Mouse (Mus musculus): Measurements from ENCODE around the gene Ubox5.
"Not testable (repeated sequence)": the region's sequence is repeated elsewhere in the genome, so short reads cannot be mapped to it uniquely, and the experiment has no call there.

Gene Ubox5

GRCm38 (mm10) chr2:130629839-130630203 is at the start of gene Ubox5, which contains the start of gene Fastkd5:
Gene Ubox5 (minus strand): TSS chr2:130630038.
Gene Fastkd5 (minus strand): TSS chr2:130630027.
- peak; percentile 87 to 96 for DNase-seq (ENCODE audit: low spot score in 2 of 2)

GRCm38 (mm10) chr2:130679154-130679553 is 49.3 kb upstream of the Ubox5 start:
- no peak for DNase-seq (ENCODE audit: low spot score in 2 of 2)

- DNase-seq (ENCODE audit: low spot score in 2 of 2) = no peak
Measured at GRCm38 (mm10) chr2:130677211-130677610, 47.4 kb upstream of the Ubox5 start.

GRCm38 (mm10) chr2:130667559-130667958 is 37.7 kb upstream of the Ubox5 start, which contains the start of gene Itpa:
Gene Itpa (plus strand): TSS chr2:130667610.
- peak; percentile 87 to 90 for DNase-seq (ENCODE audit: low spot score in 2 of 2)

DNA sequence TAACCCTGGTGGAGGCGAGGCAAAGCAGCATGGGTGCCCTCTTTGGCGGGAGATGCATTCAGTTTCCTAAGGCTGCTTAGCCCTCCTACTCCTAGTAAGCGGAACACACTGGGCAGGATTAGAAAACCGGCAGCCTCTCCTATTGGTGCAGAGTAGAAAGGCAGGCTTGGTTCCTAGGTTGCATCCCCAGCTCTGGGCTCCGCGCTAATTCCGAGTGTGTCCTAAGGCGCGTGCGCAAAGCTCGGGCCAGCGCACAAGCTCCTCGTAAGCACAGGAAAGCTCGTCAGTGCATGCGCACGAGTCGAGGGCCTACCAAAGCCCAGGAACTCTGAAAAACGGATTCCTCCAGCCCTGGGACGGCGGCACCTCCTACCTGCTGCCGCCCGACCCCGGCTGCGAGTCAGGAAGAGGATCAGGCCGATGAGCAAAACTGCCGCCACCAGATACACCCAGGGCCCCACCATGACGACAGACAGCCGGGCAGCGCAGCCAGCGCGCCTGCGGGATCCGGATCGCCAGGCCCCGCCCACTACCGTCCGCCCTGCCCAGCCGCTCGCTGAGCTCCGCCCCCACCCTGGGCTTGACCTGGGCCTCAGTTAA is 34.4 kb upstream of the Ubox5 start, which contains the start of gene Ddrgk1:
Gene Ddrgk1 (minus strand): TSS at position 558 of the 600 bp plus-strand sequence.
- peak; percentile 94 to 96 for DNase-seq (ENCODE audit: low spot score in 2 of 2)

GRCm38 (mm10) chr2:130663342-130663741 is 33.5 kb upstream of the Ubox5 start:
- DNase-seq (ENCODE audit: low spot score in 2 of 2) = no peak

GRCm38 (mm10) chr2:130658530-130658929 is 28.7 kb upstream of the Ubox5 start:
- no peak for DNase-seq (ENCODE audit: low spot score in 2 of 2)

DNA sequence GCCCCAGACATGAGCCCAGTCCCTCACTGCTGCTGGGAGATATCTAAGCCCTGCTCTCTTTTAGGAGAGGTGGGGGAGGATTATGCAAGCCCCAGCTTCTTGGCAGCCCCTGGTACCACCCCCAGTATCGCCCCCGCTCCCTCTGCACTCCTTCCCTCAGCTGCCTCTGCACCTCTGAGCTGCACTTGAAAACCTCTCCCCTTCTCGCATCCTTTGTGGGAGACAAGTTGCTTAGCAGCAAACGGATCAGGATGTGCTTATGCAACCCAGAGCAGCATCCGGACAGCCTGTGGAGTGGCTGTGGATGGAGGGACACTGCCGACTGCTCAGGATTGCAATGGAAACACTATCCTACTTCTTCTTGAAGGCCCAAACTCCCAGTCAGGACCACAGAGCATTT is 27.7 kb upstream of the Ubox5 start:
- no peak for DNase-seq (ENCODE audit: low spot score in 2 of 2)

DNA sequence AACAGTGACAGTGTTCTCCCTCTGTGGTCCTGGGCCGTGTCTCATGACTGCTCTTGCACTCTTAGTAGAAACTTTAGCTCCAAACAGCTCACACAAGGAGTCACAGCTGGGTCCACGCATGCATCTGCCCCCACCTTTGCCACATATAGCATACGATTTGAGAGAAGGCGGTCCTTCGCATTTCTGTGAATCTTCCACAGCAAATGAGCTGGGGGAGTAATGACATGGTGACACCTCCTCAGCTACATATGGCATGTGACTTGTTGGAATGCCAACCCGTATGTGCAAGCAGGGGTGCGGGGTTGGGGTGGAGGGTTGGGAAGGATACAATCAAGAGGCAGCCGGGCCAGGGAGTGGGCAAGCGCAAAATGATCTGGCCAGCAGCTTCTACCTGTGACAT is 26.7 kb upstream of the Ubox5 start:
- DNase-seq (ENCODE audit: low spot score in 2 of 2) = no peak

- no peak for DNase-seq (ENCODE audit: low spot score in 2 of 2)
Measured at GRCm38 (mm10) chr2:130655660-130656339, 26.0 kb upstream of the Ubox5 start.

DNA sequence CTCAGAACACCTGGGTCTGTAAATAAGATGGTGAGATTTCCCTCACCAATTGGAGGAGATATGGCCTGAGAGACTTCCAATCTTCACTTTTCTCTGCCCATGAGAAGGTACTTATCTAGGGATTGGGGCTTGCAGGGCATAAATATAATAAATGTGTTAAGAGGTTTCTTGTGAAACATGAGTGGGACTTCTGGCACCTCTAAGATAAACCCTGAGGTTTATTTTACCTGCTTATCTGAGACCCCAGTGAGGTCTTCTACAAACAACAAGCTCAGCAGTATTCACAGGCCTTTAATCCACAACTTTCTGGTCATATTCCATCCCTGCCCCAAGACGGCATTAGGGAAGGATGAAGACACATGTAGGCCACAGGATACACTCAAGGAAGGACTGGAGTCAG is 23.9 kb upstream of the Ubox5 start:
- DNase-seq (ENCODE audit: low spot score in 2 of 2) = no peak

- DNase-seq (ENCODE audit: low spot score in 2 of 2) = no peak
Measured at GRCm38 (mm10) chr2:130653303-130653702, 23.5 kb upstream of the Ubox5 start.

DNA sequence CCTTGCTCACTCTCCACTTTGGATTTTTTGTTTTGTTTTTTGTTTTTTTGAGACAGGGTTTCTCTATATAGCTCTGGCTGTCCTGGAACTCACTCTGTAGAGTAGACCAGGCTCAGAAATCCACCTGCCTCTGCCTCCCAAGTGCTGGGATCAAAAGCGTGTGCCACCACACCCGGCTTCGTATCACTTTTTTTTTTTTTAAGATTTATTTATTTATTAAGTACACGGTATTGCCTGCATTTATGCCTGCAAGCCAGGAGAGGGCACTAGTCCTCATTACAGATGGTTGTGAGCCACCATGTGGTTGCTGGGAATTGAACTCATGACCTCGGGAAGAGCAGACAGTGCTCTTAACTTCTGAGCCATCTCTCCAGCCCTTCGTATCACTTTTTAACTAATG is 19.2 kb upstream of the Ubox5 start:
- DNase-seq (ENCODE audit: low spot score in 2 of 2) = not testable (repeated sequence)

GRCm38 (mm10) chr2:130645198-130645597 is 15.4 kb upstream of the Ubox5 start:
- DNase-seq (ENCODE audit: low spot score in 2 of 2) = no peak

DNA sequence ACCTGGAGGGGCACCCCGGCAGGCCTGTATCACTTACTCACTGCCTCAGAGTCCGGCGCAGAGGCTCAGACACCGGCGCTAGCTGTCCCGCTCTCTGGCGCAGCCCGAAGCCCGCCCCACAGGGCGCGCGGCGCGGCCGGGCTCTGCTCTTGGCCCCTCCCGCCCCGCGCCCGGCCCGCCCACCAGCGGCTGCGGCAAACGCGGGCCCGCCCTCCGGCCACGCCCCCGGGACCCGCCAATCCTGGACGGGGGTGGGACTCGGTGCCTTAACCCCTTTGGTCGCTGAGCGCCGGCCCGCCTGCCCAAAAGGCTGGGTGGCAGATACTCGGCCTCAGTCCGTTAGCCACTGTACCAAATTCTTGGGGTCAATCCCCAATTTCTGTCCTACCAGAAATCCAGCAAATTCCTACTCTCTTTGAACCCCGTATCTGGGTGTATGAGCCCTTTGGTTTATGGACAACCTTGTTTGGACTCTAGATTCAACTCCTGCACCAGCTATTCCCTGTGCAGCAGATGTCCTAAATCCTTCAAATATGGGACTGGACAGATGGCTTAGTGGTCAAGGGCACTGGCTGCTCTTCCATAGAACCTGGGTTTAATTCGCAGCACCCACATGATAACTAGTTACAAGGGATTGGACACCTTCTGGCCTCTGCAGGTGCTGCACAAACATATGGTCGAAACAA is 13.0 kb upstream of the Ubox5 start, which contains the start of gene Lzts3:
Gene Lzts3 (minus strand): TSS at position 120 of the 686 bp plus-strand sequence.
- peak; percentile 94 to 97 for DNase-seq (ENCODE audit: low spot score in 2 of 2)

GRCm38 (mm10) chr2:130642197-130642660 is 12.4 kb upstream of the Ubox5 start:
- no peak for DNase-seq (ENCODE audit: low spot score in 2 of 2)

GRCm38 (mm10) chr2:130641351-130642025 is 11.7 kb upstream of the Ubox5 start:
- DNase-seq (ENCODE audit: low spot score in 2 of 2) = no peak

DNA sequence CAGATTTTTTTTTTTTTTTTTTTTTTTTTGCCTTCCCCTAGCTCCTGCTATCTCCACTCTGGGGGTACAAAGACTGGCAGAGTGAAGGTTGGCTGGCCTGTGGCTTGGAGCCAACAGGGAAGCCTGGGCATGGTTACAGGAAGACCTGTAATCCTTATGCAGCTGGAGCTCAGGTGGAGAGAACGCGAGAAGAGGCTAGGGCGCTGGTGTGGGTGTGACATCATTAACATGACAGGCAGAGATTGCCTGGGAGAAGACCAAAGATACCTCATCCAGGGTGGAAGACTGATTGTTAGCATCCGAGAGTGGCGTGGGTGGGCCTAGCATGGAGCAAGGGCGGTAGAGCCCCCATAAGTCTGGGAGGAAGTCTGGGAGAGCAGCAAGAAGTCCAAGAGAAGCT is 9.4 kb upstream of the Ubox5 start:
- no peak for DNase-seq (ENCODE audit: low spot score in 2 of 2)

GRCm38 (mm10) chr2:130638101-130638611 is 8.3 kb upstream of the Ubox5 start:
- no peak for DNase-seq (ENCODE audit: low spot score in 2 of 2)

DNA sequence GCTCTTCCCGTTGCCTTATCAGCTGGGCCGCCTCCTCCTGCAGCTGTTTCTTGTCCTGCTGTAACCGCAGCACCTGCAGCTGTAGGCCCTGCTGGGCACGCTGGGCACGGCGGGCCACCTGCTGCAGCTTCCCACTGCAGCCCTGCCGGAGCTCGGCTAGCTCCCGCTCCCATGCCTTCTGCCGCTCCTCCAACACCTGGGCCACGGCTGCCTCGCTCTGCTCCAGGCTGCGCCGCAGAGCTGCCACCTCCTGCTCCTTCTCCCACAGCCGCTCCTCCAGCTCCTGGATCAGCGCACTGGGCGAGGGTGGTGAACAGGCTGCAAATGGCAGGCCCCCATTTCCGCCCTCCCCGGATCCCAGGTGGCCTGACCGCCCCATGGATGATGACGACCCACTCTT is 6.0 kb upstream of the Ubox5 start:
- peak; percentile 47 to 72 for DNase-seq (ENCODE audit: low spot score in 2 of 2)

GRCm38 (mm10) chr2:130634739-130635411 is 5.0 kb upstream of the Ubox5 start:
- DNase-seq (ENCODE audit: low spot score in 2 of 2) = peak in 1 of 2 experiments; percentile 71

Data from spleen, postnatal 4 days (tissue).